Mouse (Mus musculus) testis, adult 2 months (tissue): ENCODE data around the gene Thbs4.

Source experiments
- CTCF ChIP-seq: fragments of 200-500 bp; IDR thresholded peaks from 2 replicates; pipeline ENCODE4 v1.5.1; 2012; ENCODE audit warnings: low read depth, mild to moderate bottlenecking, inconsistent platforms, low read length, moderate library complexity; ENCODE audit not compliant: control insufficient read depth, insufficient read depth, insufficient replicate concordance
- POLR2A ChIP-seq: fragments of 200-500 bp; IDR thresholded peaks from 2 replicates; pipeline ENCODE4 v1.6.1; 2012; ENCODE audit warnings: low read depth, mild to moderate bottlenecking, inconsistent platforms, low read length, moderate library complexity; ENCODE audit not compliant: control insufficient read depth

DNA sequence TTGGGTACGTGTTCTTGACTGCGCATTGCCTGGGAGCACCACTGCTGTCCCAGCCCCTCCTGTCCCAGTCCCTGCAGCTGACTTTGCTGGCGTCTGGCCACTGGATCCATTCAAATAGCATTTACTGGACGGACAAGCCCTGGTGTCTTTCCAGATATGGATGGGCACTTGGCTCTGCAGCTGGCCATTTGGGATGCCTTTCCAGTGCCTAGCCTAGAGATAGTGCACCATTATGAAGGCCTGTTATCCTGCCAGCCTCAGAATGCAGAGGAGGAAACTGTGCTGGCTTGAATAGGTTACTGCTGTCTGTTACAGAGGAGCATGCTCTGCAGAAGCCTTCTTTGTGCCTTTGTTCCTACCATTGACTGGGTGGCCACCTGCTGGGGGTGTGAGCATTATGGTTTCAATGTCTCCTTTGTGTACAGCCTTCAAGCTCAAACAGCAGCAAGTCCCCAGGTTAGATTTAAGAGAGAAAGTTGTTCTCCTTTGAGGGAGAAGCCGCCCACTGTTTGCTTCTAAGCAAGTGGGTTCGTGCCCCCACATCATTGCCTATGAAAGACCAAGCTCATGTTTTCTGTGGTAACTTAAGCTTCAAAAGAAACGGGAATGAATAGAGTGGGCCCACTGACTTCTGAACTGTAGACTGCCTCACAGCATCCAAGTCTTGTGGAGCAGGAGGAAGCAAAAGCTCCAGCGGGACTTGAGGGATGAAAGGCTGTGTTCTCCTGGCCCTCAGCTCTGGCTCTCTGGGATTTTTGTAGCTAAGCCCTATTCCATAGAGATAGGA lies 91.2 kb downstream of the Thbs4 start:
- TF ChIP-seq POLR2A (no peak), CTCF (no peak)
